Mouse (Mus musculus) NIH3T3 (cell line): ENCODE measurements around the gene Pdzd9.
A peak's percentile ranks its signal among the peaks of the same experiment; 100 is the strongest.
"Not testable (repeated sequence)": the region's sequence is repeated elsewhere in the genome, so short reads cannot be mapped to it uniquely, and the experiment has no call there.

Source experiments
- DNase-seq: peaks from one replicate; pipeline ENCODE4 v3.0.0-alpha.2; 2012; ENCODE audit warnings: low read depth

Gene Pdzd9

DNA sequence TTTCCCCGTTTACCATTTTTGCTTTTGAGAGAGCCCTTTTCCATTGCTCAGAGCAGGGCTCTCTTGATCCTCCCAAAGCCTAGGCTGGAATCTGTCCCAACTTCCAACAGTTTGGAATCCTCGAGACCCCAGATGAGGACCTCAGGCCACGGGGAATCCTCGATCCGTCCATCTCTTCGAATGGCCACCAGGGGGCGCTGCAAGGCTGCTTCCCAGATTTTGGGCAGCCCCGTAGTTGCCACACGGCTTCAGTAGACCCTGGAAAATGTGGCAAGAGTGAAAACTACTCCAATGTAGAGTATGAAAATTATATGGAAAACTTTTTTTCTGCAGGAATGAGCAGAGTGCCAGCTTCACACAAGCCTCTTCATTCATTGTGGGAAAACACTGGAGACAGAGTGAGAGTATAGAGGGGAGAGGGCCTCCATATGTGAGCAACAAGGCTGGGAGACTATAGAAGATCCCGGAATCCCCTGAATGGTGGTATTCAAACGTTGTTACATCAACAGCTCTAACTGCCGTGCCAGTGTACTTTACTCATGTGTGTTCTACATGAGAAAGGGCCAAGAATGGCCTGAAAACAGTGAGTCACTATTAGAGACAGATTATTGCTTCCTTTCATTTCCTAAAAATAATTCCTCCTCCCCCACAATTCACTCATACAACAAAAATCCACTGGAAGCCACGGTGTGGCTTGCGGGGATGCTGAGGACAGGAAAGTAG, at the start of gene Pdzd9:
Gene Pdzd9, minus strand, starts transcription at position 191 of the 723 bp plus-strand sequence.
- DNase-seq = peak; percentile 86

DNA sequence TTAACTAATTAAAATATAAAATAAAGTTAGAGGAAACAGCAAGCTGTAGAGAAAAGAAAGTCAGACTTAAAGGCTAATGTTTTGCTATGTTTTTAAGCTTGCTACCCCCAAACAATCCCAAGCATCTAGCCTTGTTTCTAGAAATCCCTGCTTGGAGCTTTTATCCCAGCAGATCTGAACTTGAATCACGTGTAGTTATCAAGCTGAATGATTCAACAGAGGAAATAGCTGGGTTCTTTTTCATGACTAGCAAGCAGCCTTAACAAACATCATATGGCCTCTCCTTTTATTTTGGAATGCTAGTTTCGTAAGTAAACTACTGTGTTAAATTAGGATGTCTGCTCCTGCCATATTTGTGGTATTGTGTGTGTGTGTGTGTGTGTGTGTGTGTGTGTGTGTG, 47.1 kb upstream of the Pdzd9 start:
- DNase-seq = peak; percentile 61

DNA sequence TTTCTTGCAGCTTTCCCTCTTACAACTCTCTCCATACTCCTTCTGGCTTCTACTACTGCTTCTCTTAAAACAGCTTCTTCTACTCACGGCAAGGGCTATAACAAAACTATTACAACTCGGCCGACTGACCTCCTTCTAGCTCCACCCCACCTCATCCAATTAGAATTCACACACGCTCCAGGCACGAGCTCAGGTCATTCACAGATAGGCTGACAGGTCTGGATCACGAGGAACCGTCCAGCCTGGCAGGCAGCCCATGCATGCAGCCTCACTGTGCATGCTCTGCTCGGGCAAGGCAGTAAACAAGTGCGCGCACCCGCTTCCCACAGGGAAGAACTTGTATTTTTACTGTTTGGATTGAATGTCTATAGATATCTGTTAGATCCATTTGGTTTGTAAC, 43.8 kb upstream of the Pdzd9 start:
- not testable (repeated sequence) for DNase-seq

- DNase-seq = no peak
These were observed 43.1 kb upstream of the Pdzd9 start for GRCm38 (mm10) chr7:120713225-120713624.

- no peak for DNase-seq
These were observed 41.9 kb upstream of the Pdzd9 start for GRCm38 (mm10) chr7:120712071-120712470.

GRCm38 (mm10) chr7:120703888-120704287, 33.7 kb upstream of the Pdzd9 start:
- DNase-seq = no peak

GRCm38 (mm10) chr7:120699586-120699985, 29.4 kb upstream of the Pdzd9 start:
- no peak for DNase-seq

GRCm38 (mm10) chr7:120696331-120696730, 26.2 kb upstream of the Pdzd9 start:
- no peak for DNase-seq

GRCm38 (mm10) chr7:120695641-120696040, 25.5 kb upstream of the Pdzd9 start:
- no peak for DNase-seq

DNA sequence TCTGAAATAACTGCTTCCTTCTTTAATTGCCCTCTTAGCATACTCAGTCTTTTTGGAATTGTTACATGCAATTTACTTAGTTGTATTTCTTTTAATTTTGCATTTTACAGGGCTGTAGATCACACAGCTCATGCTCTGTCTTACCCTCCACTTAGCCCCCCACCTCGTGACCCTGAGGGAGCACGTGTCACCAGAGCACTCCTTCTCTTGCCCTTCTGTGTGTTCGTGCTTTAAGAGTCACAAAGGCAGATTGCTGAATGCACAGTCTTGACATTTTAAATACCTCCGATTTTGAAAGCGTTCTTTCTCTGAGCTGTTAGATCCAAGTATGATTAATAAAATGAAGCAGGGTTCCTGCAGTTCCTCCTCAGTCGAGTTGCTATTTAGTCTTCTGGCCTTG, 25.1 kb upstream of the Pdzd9 start:
- DNase-seq = no peak

GRCm38 (mm10) chr7:120693831-120694375, 23.8 kb upstream of the Pdzd9 start:
- no peak for DNase-seq

DNA sequence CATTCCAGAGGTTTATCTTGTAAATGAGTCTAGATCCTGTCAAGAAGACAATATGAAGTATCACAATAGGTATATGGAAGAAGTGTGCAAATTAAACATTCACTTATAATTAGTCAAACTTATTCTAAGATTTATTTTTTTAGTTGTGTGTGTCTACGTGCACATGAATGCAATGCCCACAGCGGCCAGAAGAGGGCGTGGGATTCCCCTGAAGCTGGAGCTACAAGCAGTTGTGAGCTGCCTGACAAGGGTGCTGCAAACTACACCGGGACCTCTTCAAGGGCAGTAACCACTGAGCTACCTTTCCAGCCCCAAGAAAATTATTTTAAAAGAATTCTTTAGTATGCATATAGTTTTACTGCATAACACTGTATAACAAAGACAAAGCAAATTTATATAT, 20.5 kb upstream of the Pdzd9 start:
- DNase-seq = no peak

DNA sequence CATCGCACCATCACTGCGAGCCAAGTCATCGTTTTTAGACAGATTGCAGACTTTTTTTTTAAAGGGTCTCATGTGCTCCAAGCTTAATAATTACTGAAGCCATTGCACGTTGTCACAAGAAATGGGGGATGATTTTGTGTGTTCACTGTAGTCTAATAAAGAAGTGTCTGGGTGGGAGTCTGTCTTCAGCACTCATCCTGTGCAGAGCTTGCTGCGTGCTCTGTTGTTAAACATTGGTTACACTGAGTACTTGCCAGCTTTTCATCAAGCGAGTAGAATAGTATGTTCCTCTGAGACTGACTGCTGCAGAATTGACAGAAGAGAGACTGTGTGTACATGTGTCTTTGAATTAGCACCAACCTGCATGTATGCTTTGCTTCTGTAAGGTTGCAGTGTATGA, 15.1 kb upstream of the Pdzd9 start:
- no peak for DNase-seq

GRCm38 (mm10) chr7:120684731-120685161, 14.6 kb upstream of the Pdzd9 start:
- DNase-seq = no peak

- no peak for DNase-seq
These were observed 11.9 kb upstream of the Pdzd9 start for GRCm38 (mm10) chr7:120682002-120682401.

DNA sequence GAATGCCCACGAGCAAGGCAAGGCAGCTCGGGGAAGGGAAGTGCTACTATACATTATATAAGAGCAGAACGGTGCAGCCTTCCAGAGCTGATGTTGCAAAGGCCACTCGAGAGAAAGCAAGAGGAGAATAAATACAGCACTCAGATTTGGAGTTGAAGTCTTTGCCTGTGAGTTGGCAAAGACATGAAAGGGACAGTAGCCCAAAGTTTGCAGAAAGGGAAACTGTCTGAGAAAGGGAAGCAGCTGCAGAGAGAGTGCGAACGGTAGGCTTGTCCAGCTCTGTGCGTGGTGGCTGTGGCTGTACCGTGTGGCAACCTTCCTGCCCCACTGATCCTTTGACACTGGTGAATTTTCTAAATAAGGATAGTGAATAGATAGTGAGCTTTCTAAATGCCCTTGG, 8.9 kb upstream of the Pdzd9 start:
- no peak for DNase-seq

GRCm38 (mm10) chr7:120677764-120678531, 7.8 kb upstream of the Pdzd9 start:
- peak; percentile 33 for DNase-seq

DNA sequence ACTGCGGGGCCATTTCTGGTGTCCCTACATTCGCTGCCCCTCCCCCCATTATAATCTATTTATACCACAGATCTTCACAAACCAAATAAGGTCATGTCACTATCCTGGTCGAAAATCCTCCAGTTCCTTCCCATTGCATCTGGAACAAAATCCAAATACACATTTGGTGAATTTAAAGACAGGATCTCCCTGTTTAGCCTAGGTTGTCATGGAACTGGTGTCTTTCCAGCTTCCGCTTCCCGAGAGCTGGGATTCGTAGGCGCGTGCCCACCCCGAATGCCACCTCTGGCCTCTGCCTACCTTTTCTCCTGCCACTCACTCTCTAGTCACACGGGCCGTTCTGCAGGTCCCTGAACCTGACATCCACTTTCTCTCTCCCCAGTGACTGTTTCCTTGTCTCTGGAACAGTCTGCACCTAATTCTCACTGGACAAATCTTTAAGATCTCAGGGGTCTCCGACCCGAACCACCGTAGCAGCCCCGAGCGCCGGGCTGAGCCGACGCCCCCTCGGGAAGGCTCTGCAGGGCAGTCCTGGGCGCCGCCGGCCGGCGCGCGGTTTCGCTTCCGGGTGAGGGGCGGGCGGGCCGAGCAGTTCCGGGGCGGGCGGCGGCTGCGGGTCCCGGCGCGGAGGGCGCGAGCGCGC, 7.0 kb upstream of the Pdzd9 start, which contains the start of gene Mosmo:
Gene Mosmo, plus strand, starts transcription at position 618 of the 643 bp plus-strand sequence.
- DNase-seq = peak; percentile 82

GRCm38 (mm10) chr7:120671271-120671670, 1.1 kb upstream of the Pdzd9 start:
- peak; percentile 4 for DNase-seq

DNA sequence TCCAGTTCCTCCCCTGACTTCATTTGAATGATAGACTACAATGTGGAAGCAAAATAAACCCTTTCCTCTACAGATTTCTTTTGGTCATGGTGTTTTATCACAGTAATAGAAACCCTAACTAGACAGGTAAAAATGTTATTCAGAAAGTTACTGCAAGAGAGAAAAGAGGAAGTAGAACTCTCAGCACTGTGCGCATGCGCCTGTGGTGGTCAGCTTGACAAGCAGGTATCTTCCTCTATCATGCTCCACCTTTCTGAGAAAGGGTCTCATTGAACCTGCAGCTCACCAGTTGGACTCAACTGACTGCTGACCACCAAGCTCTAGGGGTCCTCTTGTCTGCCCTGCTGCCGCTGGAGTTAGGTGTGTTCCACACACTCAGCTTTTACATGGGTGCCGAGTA, 8.1 kb downstream of the Pdzd9 start:
- DNase-seq = no peak

GRCm38 (mm10) chr7:120647849-120648248, 22.3 kb downstream of the Pdzd9 start:
- no peak for DNase-seq

DNA sequence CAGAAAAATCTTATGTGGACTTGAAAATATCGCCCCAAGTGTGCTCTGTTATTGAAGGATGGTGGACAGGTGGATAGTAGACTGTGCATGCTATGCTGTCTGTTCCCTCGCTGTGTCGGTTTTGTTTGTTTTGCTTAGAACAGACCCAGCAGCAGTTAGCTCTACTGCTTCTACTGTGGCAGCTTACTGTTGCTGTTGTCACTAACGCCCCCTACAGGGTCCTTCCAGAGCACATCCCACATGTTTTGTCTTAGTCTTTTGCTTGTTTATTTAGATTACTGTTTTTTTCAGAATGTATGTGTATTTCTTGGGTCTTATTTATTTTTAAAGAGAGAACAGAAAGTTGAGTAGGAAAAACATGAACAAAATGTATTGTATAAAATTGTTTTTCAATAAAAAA, 26.9 kb downstream of the Pdzd9 start:
- peak; percentile 26 for DNase-seq

DNA sequence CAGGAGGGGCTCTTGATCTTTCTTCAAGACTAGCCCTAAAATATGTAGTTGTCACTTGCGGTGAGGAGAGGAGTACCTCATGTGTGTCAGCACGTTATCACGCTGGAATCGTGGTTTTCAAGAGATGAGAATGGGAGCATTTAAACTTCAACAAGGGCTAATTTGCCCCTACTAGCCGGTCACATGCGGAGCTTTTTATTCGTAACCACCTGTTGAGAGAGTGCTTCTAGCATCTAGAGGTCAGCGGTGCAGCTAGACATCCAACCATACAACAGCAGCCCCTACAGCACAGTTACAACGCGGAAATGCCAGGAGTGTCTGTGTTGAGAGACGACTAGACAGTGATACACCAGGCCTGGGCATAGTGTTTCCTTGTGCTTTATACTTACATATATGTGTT, 34.3 kb downstream of the Pdzd9 start:
- peak; percentile 16 for DNase-seq
